Mouse (Mus musculus): ENCODE results near the gene Usp30.

- no peak for TF ChIP-seq POLR2A (IDR thresholded peaks at IDR 0.05; ENCODE audit: borderline replicate concordance, insufficient read depth, low read length)
- TF ChIP-seq CTCF (IDR thresholded peaks at IDR 0.05; ENCODE audit: borderline replicate concordance, insufficient read depth, low read depth, low read length), result no peak
Measured at GRCm38 (mm10) chr5:114077009-114077408, 11.7 kb downstream of the Usp30 start.
